Mouse (Mus musculus) midbrain, embryonic 13.5 days (tissue): ENCODE measurements around the gene Trappc3. TPM values are rescaled to one million over a fixed set of nuclear protein-coding genes. Genes with fewer than 3 reads are reported as not detected.

Experiments
- ATAC-seq: fragments of 200-750 bp; cut with Nextera tagmentation; 2 replicates; pipeline ENCODE4 v1.8.0; 2017; ENCODE audit warnings: mild to moderate bottlenecking, moderate TSS enrichment, moderate library complexity
- H3K27ac ChIP-seq: fragments of 300-500 bp; sonication (generic); 2 replicates; pipeline ENCODE4 v1.5.1; 2015; ENCODE audit warnings: inconsistent platforms, mild to moderate bottlenecking, moderate library complexity
- H3K27me3 ChIP-seq: fragments of 300-500 bp; sonication (generic); 2 replicates; pipeline ENCODE4 v1.6.1; 2015; ENCODE audit warnings: mild to moderate bottlenecking, inconsistent platforms
- H3K36me3 ChIP-seq: fragments of 300-500 bp; sonication (generic); 2 replicates; pipeline ENCODE4 v1.6.1; 2015; ENCODE audit warnings: mild to moderate bottlenecking, inconsistent platforms
- H3K4me1 ChIP-seq: fragments of 300-500 bp; sonication (generic); replicated peaks from 2 replicates; pipeline ENCODE4 v1.6.1; 2015; ENCODE audit warnings: inconsistent platforms
- H3K4me2 ChIP-seq: fragments of 300-500 bp; sonication (generic); replicated peaks from 2 replicates; pipeline ENCODE4 v1.6.1; 2015; ENCODE audit warnings: moderate library complexity, mild to moderate bottlenecking, inconsistent platforms
- H3K4me3 ChIP-seq: fragments of 300-500 bp; sonication (generic); replicated peaks from 2 replicates; pipeline ENCODE4 v1.5.1; 2015; ENCODE audit warnings: mild to moderate bottlenecking, inconsistent platforms
- H3K9ac ChIP-seq: fragments of 300-500 bp; sonication (generic); replicated peaks from 2 replicates; pipeline ENCODE4 v1.6.1; 2015; ENCODE audit warnings: mild to moderate bottlenecking, inconsistent platforms
- H3K9me3 ChIP-seq: fragments of 300-500 bp; sonication (generic); 2 replicates; pipeline ENCODE4 v1.6.1; 2016; ENCODE audit warnings: mild to moderate bottlenecking, inconsistent platforms
- WGBS: fragments of 180-500 bp; shearing (Covaris S2); methylation state at CpG from one replicate; pipeline ENCODE4 v1.1.7; 2015; 5-methylcytosine and 5-hydroxymethylcytosine counted together
- polyA plus RNA-seq: library from polyadenylated mRNA; unstranded; fragments of >200 nt; fragmentation: Nextera tagmentation; extraction: Ambion mirVana; gene quantifications from 2 replicates; pipeline ENCODE4 v1.2.1, GENCODE M21; 2015

Gene Trappc3
- polyA plus RNA-seq, 1 experiment from 2014 or later: 149 TPM

DNA sequence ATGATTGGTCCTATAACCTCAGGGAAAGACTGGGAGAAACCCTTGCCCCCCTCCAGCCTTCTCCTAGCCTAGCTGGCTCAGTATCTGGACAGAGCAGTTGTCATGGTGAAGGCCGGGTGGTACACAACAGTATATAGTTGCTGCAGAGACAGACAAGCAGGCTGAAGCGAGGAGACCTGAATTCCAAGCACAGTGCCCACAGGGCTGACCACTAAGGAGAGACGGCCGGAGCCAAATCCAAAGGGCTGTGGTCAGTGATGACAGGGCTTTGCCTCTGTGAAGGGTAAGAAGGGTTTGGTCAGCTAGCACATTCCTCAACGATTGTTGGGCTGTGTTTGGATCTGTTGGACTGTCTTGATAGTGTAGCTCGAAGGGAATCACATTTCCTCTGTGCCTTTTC lies 859 bp upstream of the Trappc3 start:
- H3K4me1 ChIP-seq: peaks cover 54% of the 10 kb centered on the region
- H3K9me3 ChIP-seq: no peaks in the 10 kb centered on the region
- no peak overlapping the region for H3K9ac ChIP-seq
- no peaks in the 10 kb centered on the region for H3K27me3 ChIP-seq
- no peak overlapping the region for H3K27ac ChIP-seq
- no peaks in the 10 kb centered on the region for H3K36me3 ChIP-seq
- H3K4me2 ChIP-seq: no peak overlapping the region
- no peak for ATAC-seq
- H3K4me3 ChIP-seq: no peak overlapping the region
- 77% methylated on average over 6 of the region's 6 CpGs for WGBS

DNA sequence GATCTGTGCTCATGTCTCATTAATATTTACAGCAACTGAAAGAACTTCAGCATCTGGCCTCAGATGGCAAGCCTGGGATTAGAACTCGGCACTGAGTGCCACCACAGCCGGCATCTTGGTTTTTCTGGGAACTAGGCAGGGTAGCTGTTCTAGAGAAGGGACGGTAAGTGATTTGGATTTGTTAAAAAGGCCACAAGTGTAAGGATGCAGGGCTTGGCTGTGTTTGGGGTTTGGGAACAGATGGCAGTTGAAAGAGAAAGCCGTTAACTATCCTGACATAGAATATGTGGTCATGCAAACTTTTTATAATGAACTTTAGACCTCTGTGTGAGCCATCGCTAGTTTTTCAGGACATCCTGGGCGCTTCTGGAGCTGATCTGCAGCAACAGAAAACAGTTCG lies 450 bp upstream of the Trappc3 start:
- peaks cover 58% of the 10 kb centered on the region for H3K4me1 ChIP-seq
- no peak overlapping the region for H3K27ac ChIP-seq
- no peaks in the 10 kb centered on the region for H3K27me3 ChIP-seq
- WGBS: 49% methylated on average over 7 of the region's 7 CpGs
- no peaks in the 10 kb centered on the region for H3K9me3 ChIP-seq
- no peaks in the 10 kb centered on the region for H3K36me3 ChIP-seq
- no peak overlapping the region for H3K4me2 ChIP-seq
- ATAC-seq: 0 out of 2 replicates have a peak, but pooled peaks have one; percentile 1
- no peak overlapping the region for H3K4me3 ChIP-seq
- H3K9ac ChIP-seq: no peak overlapping the region

DNA sequence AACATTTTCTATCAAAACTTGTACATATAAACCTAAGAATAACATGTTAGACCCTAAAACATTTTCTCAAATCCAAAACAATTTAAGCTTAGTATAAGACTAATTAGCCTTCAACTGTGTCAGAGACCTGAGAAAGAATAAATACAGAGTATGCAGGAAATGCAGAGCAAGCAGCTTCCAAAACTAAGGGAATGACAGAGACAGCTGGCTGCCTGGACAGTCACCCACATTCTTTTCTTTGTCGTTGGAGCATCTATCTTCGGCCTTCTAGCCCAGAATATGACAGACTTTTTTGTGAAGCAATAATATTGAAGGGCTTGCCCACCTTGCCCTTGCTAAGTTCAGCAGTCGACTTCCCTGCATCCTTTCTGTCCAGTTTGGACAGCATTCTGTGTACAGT lies 7.2 kb downstream of the Trappc3 start:
- H3K4me2 ChIP-seq: no peak overlapping the region
- no peak overlapping the region for H3K9ac ChIP-seq
- no peaks in the 10 kb centered on the region for H3K9me3 ChIP-seq
- peaks cover 23% of the 10 kb centered on the region for H3K36me3 ChIP-seq
- no peak overlapping the region for H3K27ac ChIP-seq
- ATAC-seq: no peak
- H3K4me3 ChIP-seq: no peak overlapping the region
- no peaks in the 10 kb centered on the region for H3K27me3 ChIP-seq
- peaks cover 11% of the 10 kb centered on the region for H3K4me1 ChIP-seq
- 84% methylated on average over 3 of the region's 3 CpGs for WGBS

DNA sequence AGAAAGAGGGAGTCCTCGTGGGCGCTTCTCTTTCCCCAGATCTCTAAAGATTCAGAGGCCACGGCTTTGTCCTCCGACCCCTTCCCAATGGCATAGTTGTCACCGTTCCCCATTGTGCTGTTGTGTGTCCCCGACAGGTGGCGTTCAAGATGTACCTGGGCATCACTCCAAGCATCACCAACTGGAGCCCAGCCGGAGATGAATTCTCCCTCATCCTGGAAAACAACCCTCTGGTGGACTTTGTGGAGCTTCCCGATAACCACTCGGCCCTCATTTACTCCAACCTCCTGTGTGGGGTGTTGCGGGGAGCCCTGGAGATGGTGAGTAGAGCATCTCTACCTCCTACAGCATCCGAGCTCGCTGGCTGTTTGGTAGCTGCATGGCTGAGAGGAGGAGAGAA lies 11.6 kb downstream of the Trappc3 start:
- H3K9me3 ChIP-seq: no peaks in the 10 kb centered on the region
- 79% methylated on average over 13 of the region's 13 CpGs for WGBS
- no peak for ATAC-seq
- no peaks in the 10 kb centered on the region for H3K27me3 ChIP-seq
- H3K36me3 ChIP-seq: peaks cover 36% of the 10 kb centered on the region
- H3K4me3 ChIP-seq: no peak overlapping the region
- no peak overlapping the region for H3K4me2 ChIP-seq
- H3K9ac ChIP-seq: no peak overlapping the region
- peaks cover 8% of the 10 kb centered on the region; the same call in 1 of the 2 replicates for H3K4me1 ChIP-seq
- H3K27ac ChIP-seq: no peak overlapping the region

DNA sequence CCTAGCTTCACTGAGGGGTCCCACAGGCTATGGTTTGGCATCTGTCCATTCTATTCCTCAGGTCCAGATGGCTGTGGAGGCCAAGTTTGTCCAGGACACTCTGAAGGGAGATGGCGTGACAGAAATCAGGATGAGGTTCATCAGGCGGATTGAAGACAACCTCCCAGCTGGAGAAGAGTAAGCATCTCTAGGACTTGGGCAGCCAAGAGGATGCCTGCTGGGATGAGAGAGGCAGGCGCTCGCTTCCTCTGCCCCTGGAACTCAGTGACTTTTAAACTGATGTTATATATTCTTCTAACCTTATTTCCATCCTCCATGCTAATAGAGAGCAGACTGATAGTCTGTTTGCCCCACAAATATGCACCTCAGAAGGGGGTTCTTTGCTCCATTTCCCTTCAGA lies 13.0 kb downstream of the Trappc3 start:
- H3K27ac ChIP-seq: no peak overlapping the region
- no peaks in the 10 kb centered on the region for H3K27me3 ChIP-seq
- no peaks in the 10 kb centered on the region for H3K9me3 ChIP-seq
- no peak for ATAC-seq
- peaks cover 8% of the 10 kb centered on the region; the same call in 1 of the 2 replicates for H3K4me1 ChIP-seq
- no peak overlapping the region for H3K4me3 ChIP-seq
- H3K9ac ChIP-seq: no peak overlapping the region
- H3K36me3 ChIP-seq: peaks cover 36% of the 10 kb centered on the region
- H3K4me2 ChIP-seq: no peak overlapping the region
- 96% methylated on average over 4 of the region's 4 CpGs for WGBS

DNA sequence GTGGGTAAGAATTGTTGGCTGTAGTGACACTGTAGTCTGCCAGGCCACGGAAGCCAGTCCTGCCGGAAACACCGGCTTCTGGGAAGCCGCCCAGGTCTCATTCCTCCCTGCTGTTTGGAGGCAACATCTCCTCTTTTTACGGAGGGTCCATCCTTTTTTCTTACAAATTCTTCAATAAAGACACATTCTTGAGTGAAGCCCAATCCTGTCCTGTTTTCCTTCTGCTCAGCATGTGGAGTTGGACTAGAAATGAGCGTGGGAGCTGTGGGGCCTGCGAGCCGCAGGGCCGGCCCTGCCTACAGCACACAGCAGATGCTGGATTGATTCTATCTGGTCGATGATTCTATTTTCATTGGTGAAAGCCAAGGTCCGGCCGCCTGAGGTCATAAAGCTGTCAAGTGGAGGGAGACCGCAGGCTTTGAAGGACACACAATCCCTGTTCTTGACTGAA lies 13.6 kb downstream of the Trappc3 start:
- no peak for ATAC-seq
- Histone ChIP-seq H3K9me3 (no peaks in the 10 kb centered on the region), H3K4me3 (no peak overlapping the region), H3K36me3 (peaks cover 36% of the 10 kb centered on the region), H3K27ac (no peak overlapping the region), H3K4me1 (peaks cover 8% of the 10 kb centered on the region; the same call in 1 of the 2 replicates), H3K9ac (no peak overlapping the region), H3K27me3 (no peaks in the 10 kb centered on the region), H3K4me2 (no peak overlapping the region)
- 92% methylated on average over 13 of the region's 13 CpGs for WGBS

DNA sequence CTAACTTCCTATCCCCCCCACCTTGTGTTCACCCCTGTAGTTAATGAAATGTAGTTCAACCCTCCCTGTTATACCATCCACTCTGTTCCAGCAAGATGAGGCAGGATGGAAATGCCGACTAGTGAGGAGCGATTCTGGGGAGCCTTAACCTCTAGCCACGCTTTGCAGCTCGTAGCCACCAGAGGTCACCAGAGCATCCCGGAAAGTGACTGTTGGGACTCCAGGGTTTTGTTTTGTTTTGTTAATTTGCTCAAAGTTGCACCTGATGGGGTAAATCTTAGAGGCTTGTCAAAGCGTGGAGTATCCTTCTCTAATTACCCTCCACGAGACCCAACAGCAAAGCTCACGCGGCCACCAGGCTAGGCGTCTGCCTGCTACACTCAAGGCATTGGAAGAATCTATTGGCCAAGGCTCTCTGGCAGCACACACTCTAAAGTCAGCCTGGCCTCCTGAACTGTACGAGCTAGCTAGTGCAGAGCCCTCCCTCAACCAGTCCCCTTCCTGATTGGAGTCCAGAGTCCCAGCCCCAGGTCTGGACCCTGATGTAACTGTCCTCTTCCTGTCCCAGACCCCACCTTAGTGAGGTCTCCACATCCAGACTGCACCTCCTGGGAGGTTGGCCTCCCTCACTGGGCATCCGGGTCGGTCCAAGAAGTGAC lies 15.9 kb downstream of the Trappc3 start:
- H3K9me3 ChIP-seq: no peaks in the 10 kb centered on the region
- 0 out of 2 replicates have a peak overlapping the region, but pooled peaks have one; percentile 17 for H3K4me2 ChIP-seq
- peak; percentile 58 for ATAC-seq
- 7% methylated on average over 13 of the region's 13 CpGs for WGBS
- H3K4me3 ChIP-seq: no peak overlapping the region
- H3K27ac ChIP-seq: no peak overlapping the region
- H3K27me3 ChIP-seq: no peaks in the 10 kb centered on the region
- H3K36me3 ChIP-seq: peaks cover 25% of the 10 kb centered on the region
- no peak overlapping the region for H3K9ac ChIP-seq
- H3K4me1 ChIP-seq: peaks cover 8% of the 10 kb centered on the region; the same call in 1 of the 2 replicates

DNA sequence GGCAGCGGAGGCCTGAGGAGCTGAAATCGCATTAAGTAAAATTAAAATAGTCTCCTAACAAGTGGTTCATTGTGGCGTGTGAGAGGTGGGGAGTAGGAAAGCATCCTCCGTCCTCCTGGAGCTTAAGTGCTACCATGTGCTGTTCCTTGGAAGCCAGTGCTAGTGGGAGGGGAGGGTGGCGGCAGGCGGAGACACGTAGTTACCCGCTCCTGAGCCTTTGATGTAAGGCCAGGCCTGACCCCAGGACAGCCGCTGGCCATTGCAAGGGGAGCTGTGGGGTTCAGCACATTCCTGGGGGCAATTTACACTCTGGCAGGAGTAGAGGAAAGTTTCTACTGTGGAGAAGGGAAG lies 16.4 kb downstream of the Trappc3 start:
- Histone ChIP-seq H3K4me3 (no peak overlapping the region), H3K9ac (no peak overlapping the region), H3K4me1 (peaks cover 8% of the 10 kb centered on the region; the same call in 1 of the 2 replicates), H3K27ac (no peak overlapping the region), H3K36me3 (peaks cover 20% of the 10 kb centered on the region), H3K27me3 (0 out of 2 replicates have a peak, but pooled peaks cover 2% of the 10 kb centered on the region), H3K4me2 (no peak overlapping the region), H3K9me3 (no peaks in the 10 kb centered on the region)
- ATAC-seq: no peak
- WGBS: 32% methylated on average over 9 of the region's 9 CpGs

DNA sequence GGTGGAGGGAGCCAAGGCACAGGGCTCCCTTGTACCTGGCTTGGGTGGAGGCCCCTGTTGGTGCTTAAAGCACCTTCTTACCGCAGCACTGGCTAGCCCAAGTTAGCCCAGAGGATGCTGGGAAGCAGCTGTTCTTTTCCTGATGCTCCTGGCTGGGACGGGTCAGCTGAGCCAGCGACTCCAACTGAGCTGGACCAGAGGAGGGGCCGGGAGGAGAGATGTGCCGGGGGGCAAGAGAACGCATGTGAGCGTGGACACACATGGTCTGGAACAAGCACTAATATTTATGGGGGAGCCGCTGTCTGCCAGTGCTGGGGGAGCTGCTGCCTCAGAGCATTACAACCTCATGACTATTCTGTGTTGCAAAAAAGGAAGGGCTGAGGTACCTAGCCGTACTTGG lies 16.8 kb downstream of the Trappc3 start:
- WGBS: 64% methylated on average over 9 of the region's 9 CpGs
- H3K27ac ChIP-seq: no peak overlapping the region

DNA sequence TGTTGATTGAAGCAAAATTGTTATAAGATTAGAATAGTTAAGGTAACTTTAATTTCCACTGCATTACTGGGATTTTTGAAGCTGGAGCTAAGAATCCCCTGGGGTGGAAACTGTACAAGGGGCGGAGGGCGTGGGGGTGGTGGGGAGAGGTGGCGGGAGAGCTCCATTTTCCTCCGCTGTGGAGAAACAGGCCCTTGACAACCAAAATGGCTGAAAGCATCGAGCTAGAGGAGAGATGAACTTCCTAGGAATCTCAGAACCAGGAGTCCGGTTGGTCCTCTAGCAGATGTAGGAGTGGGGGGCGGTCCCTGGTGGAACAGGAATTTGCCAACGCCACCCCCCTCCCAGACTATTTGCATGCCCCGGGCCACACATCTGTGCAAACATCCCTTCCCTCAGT lies 19.6 kb downstream of the Trappc3 start:
- H3K4me1 ChIP-seq: peaks cover 13% of the 10 kb centered on the region
- peaks cover 28% of the 10 kb centered on the region for H3K27me3 ChIP-seq
- ATAC-seq: no peak
- no peaks in the 10 kb centered on the region for H3K9me3 ChIP-seq
- H3K4me3 ChIP-seq: no peak overlapping the region
- H3K27ac ChIP-seq: no peak overlapping the region
- H3K4me2 ChIP-seq: no peak overlapping the region
- 75% methylated on average over 9 of the region's 9 CpGs for WGBS
- H3K36me3 ChIP-seq: no peaks in the 10 kb centered on the region
- H3K9ac ChIP-seq: no peak overlapping the region

More for the DNA sequence above, 16.8 kb downstream of the Trappc3 start:
- Histone ChIP-seq H3K4me3 (no peak overlapping the region), H3K4me1 (peaks cover 8% of the 10 kb centered on the region; the same call in 1 of the 2 replicates), H3K9ac (no peak overlapping the region), H3K9me3 (no peaks in the 10 kb centered on the region), H3K4me2 (no peak overlapping the region), H3K27me3 (peaks cover 5% of the 10 kb centered on the region; the same call in 1 of the 2 replicates), H3K36me3 (peaks cover 16% of the 10 kb centered on the region)
- ATAC-seq: no peak

DNA sequence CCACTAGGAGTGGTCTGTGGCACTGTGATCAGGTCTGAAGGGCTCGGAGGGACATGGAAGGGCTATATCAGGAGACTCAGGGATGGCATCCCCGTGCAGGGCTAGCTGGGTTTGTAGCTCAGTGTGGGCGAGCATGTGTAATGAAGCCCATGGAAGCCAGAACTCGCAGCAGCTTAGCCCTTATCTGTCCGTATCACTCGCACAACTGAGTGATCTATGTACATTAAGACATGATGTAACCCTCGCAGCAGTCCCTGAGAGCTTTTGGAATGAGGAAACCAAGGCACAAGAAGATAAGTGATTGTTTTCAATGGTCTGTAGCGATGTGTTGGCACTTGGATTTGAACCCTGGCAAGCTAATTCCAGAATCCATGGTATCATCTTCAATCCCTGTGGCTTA lies 21.5 kb downstream of the Trappc3 start:
- Histone ChIP-seq H3K36me3 (no peaks in the 10 kb centered on the region), H3K4me3 (no peak overlapping the region), H3K27ac (no peak overlapping the region), H3K9me3 (no peaks in the 10 kb centered on the region), H3K9ac (no peak overlapping the region), H3K4me1 (peaks cover 12% of the 10 kb centered on the region; the same call in 1 of the 2 replicates), H3K27me3 (peaks cover 47% of the 10 kb centered on the region), H3K4me2 (no peak overlapping the region)
- 85% methylated on average over 8 of the region's 8 CpGs for WGBS
- no peak for ATAC-seq

DNA sequence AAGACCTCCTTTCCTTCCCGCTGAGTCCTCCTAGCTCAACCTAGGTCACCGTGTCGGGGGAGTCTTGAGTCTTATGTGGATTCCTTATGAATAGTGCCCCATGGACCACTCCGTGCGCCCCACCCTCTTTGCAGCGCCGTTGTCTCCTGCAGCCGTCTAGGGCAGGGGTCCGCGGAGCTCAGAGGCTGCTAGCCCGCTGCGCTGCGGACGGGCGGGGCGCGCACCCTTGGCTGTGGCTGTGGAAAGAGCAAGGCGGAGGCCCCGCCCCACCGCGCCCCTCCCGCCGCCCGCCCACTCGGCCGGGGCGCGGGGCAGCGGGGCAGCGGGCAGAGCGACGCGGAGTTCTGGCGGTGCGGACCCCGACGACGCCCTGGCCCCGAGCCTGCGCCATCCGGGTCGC lies 24.4 kb downstream of the Trappc3 start, which contains the start of gene Col8a2:
Gene Col8a2, plus strand, starts transcription at position 302 of the 400 bp plus-strand sequence.
- Histone ChIP-seq H3K36me3 (no peaks in the 10 kb centered on the region), H3K27me3 (peaks cover 73% of the 10 kb centered on the region), H3K4me3 (peak within 1 kb of the TSS; percentile 33), H3K27ac (no peak within 1 kb of the TSS), H3K9me3 (no peaks in the 10 kb centered on the region), H3K9ac (peak within 1 kb of the TSS; percentile 41; the same call in 1 of the 2 replicates), H3K4me1 (peaks cover 12% of the 10 kb centered on the region; the same call in 1 of the 2 replicates), H3K4me2 (peak within 1 kb of the TSS; percentile 51)
- WGBS: 5% methylated on average over 25 of the region's 42 CpGs
- 0 out of 2 replicates have a peak, but pooled peaks have one; percentile 17 for ATAC-seq
